Comparison of ENCODE assay signal across 21 mouse cellular contexts in the genomic region with DNA sequence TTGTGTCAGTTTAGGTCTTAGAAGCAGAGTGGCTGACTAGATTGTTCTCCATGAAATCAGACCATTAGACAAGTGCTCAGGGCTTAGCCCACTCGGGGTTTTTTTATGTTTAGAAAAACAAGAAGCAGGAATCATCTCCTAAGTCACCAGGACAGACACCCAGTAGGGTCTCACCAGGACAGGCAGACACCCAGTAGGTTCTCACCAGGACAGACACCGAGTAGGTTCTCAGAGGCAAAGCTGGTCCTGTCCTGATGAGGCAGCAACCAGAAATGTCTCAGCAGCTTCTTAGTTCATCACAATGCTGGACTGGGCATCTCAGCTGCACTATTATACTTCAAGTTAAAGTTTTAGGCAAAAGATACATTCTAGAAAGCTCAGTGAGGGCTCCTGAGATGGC. TPM values are rescaled to one million over a fixed set of nuclear protein-coding genes. Genes with fewer than 3 reads are reported as not detected.
DNase-seq lines count a peak whose midpoint lies in the region; ATAC-seq and TF ChIP-seq lines count a peak whose summit lies in the region.
"Had no signal": no experiment of that assay in that cellular context is flagged by ENCODE, and none has a peak within 500 bp of the region (broad histone marks: within the 10 kb centered on the region; RNA-seq: fewer than 3 reads in every experiment).

No protein-coding gene starts in this region.

- peaks cover 21% of the 10 kb centered on the region for H3K4me1 ChIP-seq in bone marrow macrophage, adult 2 months (ENCODE audit: control insufficient read depth, insufficient read depth, low read length)
- H3K4me1 ChIP-seq in olfactory bulb, adult 2 months (ENCODE audit: control insufficient read depth, insufficient read depth, low read length): peaks cover 12% of the 10 kb centered on the region
- H3K4me1 ChIP-seq: embryonic facial prominence, embryonic 12.5 days; forebrain, embryonic 12.5 days; hindbrain, embryonic 13.5 days had no signal

- TF ChIP-seq CTCF in bone marrow macrophage, adult 2 months (IDR thresholded peaks at IDR 0.05; ENCODE audit: low read depth, low read length): no peak
- no peak for TF ChIP-seq CTCF in olfactory bulb, adult 2 months (IDR thresholded peaks at IDR 0.05; ENCODE audit: insufficient read depth, low read depth, low read length)

- H3K27ac ChIP-seq in bone marrow macrophage, adult 2 months (ENCODE audit: insufficient read depth, low read depth, low read length): peak overlapping the region; percentile 20
- H3K27ac ChIP-seq in olfactory bulb, adult 2 months (ENCODE audit: insufficient read depth, low read depth, low read length): peak overlapping the region; percentile 74
- H3K27ac ChIP-seq: embryonic facial prominence, embryonic 12.5 days; forebrain, embryonic 12.5 days; hindbrain, embryonic 13.5 days; hindbrain, postnatal 0 days had no signal

- peak; percentile 82 for DNase-seq in heart, adult 11 months
- DNase-seq in heart, postnatal 36 days: no peak
- peak; percentile 41 for DNase-seq in A20 (ENCODE audit: low read depth, low spot score)
- no peak for DNase-seq in cerebellum, postnatal 25 days
- DNase-seq: cerebellum, adult 18-20 months; cerebellum, postnatal 10 days; kidney, adult 18-20 months had no signal

- ATAC-seq in megakaryocyte-erythroid progenitor cell, adult 5-6 weeks (replicated peaks; ENCODE audit: low FRiP score, low TSS enrichment, poor library complexity, severe bottlenecking): no peak
- ATAC-seq: forebrain, embryonic 16.5 days; hindbrain, postnatal 0 days had no signal

- 58% methylated on average over 2 of the region's 2 CpGs for WGBS in olfactory bulb, adult 2 months

- no peak overlapping the region for H3K4me3 ChIP-seq in bone marrow macrophage, adult 2 months (ENCODE audit: insufficient read depth, low read length)
- H3K4me3 ChIP-seq in olfactory bulb, adult 2 months (ENCODE audit: insufficient read depth, low read depth, low read length): no peak overlapping the region
- H3K4me3 ChIP-seq: embryonic facial prominence, embryonic 12.5 days; forebrain, embryonic 12.5 days; heart, embryonic 12.5 days; hindbrain, embryonic 13.5 days had no signal

- TF ChIP-seq POLR2A in bone marrow macrophage, adult 2 months (IDR thresholded peaks at IDR 0.05; ENCODE audit: borderline replicate concordance, low read depth, low read length): no peak
- TF ChIP-seq POLR2A in olfactory bulb, adult 2 months (IDR thresholded peaks at IDR 0.05; ENCODE audit: insufficient read depth, low read depth, low read length): no peak

- intact Hi-C loops in heart, postnatal 36 days (cut with DNase I): loop anchor here (1.0 to 5.0 kb wide), 3 partner anchors 22 to 70 kb away; no protein-coding TSS in a partner anchor

RNA-seq across cellular contexts. Expression of a gene that starts 23.6 kb away (rescaled TPM):
- 100 to 1,000 TPM; 110 to 115 TPM for total RNA-seq in heart, postnatal 36 days (2021)
- polyA plus RNA-seq in bone marrow macrophage, adult 2 months (2012; ENCODE audit: insufficient read depth, insufficient read length, missing spikeins): 257 and 269 TPM in 2 replicates
- polyA plus RNA-seq in olfactory bulb, adult 2 months (2012; ENCODE audit: insufficient read depth, insufficient read length, low replicate concordance, missing spikeins): not detected in 2 replicates
- total RNA-seq in megakaryocyte-erythroid progenitor cell, adult 5-6 weeks (2014; fragmentation: Nextera tagmentation): 70.6 and 73.8 TPM in 2 replicates
- total RNA-seq in megakaryocyte-erythroid progenitor cell, adult 5-6 weeks (2017): 91.7 and 119 TPM in 2 replicates

RNA-seq across cellular contexts. Expression of a gene that starts 46.0 kb away (rescaled TPM):
- under 1 TPM in 1 of 2 experiments, not detected in 1; 0.22 TPM for total RNA-seq in heart, postnatal 36 days (2021)
- 2.6 and 2.7 TPM in 2 replicates for polyA plus RNA-seq in bone marrow macrophage, adult 2 months (2012; ENCODE audit: insufficient read depth, insufficient read length, missing spikeins)
- polyA plus RNA-seq in olfactory bulb, adult 2 months (2012; ENCODE audit: insufficient read depth, insufficient read length, low replicate concordance, missing spikeins): not detected in 2 replicates
- total RNA-seq in megakaryocyte-erythroid progenitor cell, adult 5-6 weeks (2014; fragmentation: Nextera tagmentation): not detected in 2 replicates
- not detected in 2 replicates for total RNA-seq in megakaryocyte-erythroid progenitor cell, adult 5-6 weeks (2017)
- total RNA-seq: ES-E14; gastrocnemius, postnatal 36 days; heart, adult 18-20 months; hematopoietic stem cell, adult 5-6 weeks had no signal
- polyA plus RNA-seq: intestine, embryonic 14.5 days had no signal

RNA-seq across cellular contexts. Expression of a gene that starts 46.0 kb away (rescaled TPM):
- under 1 TPM in 1 of 2 experiments, not detected in 1; 0.49 TPM for total RNA-seq in heart, postnatal 36 days (2021)
- 1.1 TPM in 1 of 2 replicates, not detected in the other for polyA plus RNA-seq in bone marrow macrophage, adult 2 months (2012; ENCODE audit: insufficient read depth, insufficient read length, missing spikeins)
- not detected in 2 replicates for polyA plus RNA-seq in olfactory bulb, adult 2 months (2012; ENCODE audit: insufficient read depth, insufficient read length, low replicate concordance, missing spikeins)
- not detected in 2 replicates for total RNA-seq in megakaryocyte-erythroid progenitor cell, adult 5-6 weeks (2014; fragmentation: Nextera tagmentation)
- total RNA-seq in megakaryocyte-erythroid progenitor cell, adult 5-6 weeks (2017): not detected in 2 replicates
- total RNA-seq: ES-E14; gastrocnemius, postnatal 36 days; hematopoietic stem cell, adult 5-6 weeks; hindbrain, postnatal 0 days had no signal
- polyA plus RNA-seq: embryonic facial prominence, embryonic 12.5 days; forebrain, embryonic 12.5 days; forebrain, embryonic 16.5 days; hindbrain, embryonic 13.5 days; hindbrain, postnatal 0 days had no signal

Comparison
In these comparisons a context has a peak if more than half of its experiments do, and no peak if none do; other contexts are left out.
1. DNase-seq: peak in heart, adult 11 months (single experiment) and A20 (single experiment); none in heart, postnatal 36 days (0 of 2) and cerebellum, postnatal 25 days (0 of 2).